Mouse (Mus musculus): ENCODE data around the gene Lurap1l.

Lurap1l gene

GRCm38 (mm10) chr4:80917812-80918211 lies 7.4 kb downstream of the Lurap1l start:
- no peak for DNase-seq (ENCODE audit: low spot score in 2 of 2)

GRCm38 (mm10) chr4:80918526-80919129 lies 8.2 kb downstream of the Lurap1l start:
- DNase-seq (ENCODE audit: low spot score in 2 of 2) = no peak

- DNase-seq (ENCODE audit: low spot score in 2 of 2) = no peak
These were observed 8.9 kb downstream of the Lurap1l start for GRCm38 (mm10) chr4:80919217-80919867.

GRCm38 (mm10) chr4:80921646-80922489 lies 11.4 kb downstream of the Lurap1l start:
- DNase-seq (ENCODE audit: low spot score in 2 of 2) = no peak

GRCm38 (mm10) chr4:80922654-80923053 lies 12.2 kb downstream of the Lurap1l start:
- DNase-seq (ENCODE audit: low spot score in 2 of 2) = no peak

- DNase-seq (ENCODE audit: low spot score in 2 of 2) = no peak
These were observed 14.4 kb downstream of the Lurap1l start for GRCm38 (mm10) chr4:80924815-80925214.

- no peak for DNase-seq (ENCODE audit: low spot score in 2 of 2)
These were observed 15.5 kb downstream of the Lurap1l start for GRCm38 (mm10) chr4:80925752-80926519.

GRCm38 (mm10) chr4:80934749-80935148 lies 24.3 kb downstream of the Lurap1l start:
- no peak for DNase-seq (ENCODE audit: low spot score in 2 of 2)

GRCm38 (mm10) chr4:80939115-80939514 lies 28.7 kb downstream of the Lurap1l start:
- DNase-seq (ENCODE audit: low spot score in 2 of 2) = no peak

GRCm38 (mm10) chr4:80940946-80941345 lies 30.5 kb downstream of the Lurap1l start:
- DNase-seq (ENCODE audit: low spot score in 2 of 2) = no peak

- DNase-seq (ENCODE audit: low spot score in 2 of 2) = no peak
These were observed 31.5 kb downstream of the Lurap1l start for GRCm38 (mm10) chr4:80941978-80942377.

GRCm38 (mm10) chr4:80944605-80945004 lies 34.2 kb downstream of the Lurap1l start:
- no peak for DNase-seq (ENCODE audit: low spot score in 2 of 2)

- no peak for DNase-seq (ENCODE audit: low spot score in 2 of 2)
These were observed 38.7 kb downstream of the Lurap1l start for GRCm38 (mm10) chr4:80949110-80949509.

GRCm38 (mm10) chr4:80949720-80950119 lies 39.3 kb downstream of the Lurap1l start:
- no peak for DNase-seq (ENCODE audit: low spot score in 2 of 2)

GRCm38 (mm10) chr4:80950280-80950781 lies 39.9 kb downstream of the Lurap1l start:
- DNase-seq (ENCODE audit: low spot score in 2 of 2) = no peak

GRCm38 (mm10) chr4:80952653-80953052 lies 42.2 kb downstream of the Lurap1l start:
- DNase-seq (ENCODE audit: low spot score in 2 of 2) = no peak

GRCm38 (mm10) chr4:80955942-80956341 lies 45.5 kb downstream of the Lurap1l start:
- DNase-seq (ENCODE audit: low spot score in 2 of 2) = no peak

- peak in 1 of 2 experiments; percentile 57 for DNase-seq (ENCODE audit: low spot score in 2 of 2)
These were observed 57.1 kb downstream of the Lurap1l start for GRCm38 (mm10) chr4:80967526-80967925.

GRCm38 (mm10) chr4:80971846-80972245 lies 61.4 kb downstream of the Lurap1l start:
- no peak for DNase-seq (ENCODE audit: low spot score in 2 of 2)

- no peak for DNase-seq (ENCODE audit: low spot score in 2 of 2)
These were observed 63.5 kb downstream of the Lurap1l start for GRCm38 (mm10) chr4:80973896-80974295.

- DNase-seq (ENCODE audit: low spot score in 2 of 2) = no peak
These were observed 80.4 kb downstream of the Lurap1l start for GRCm38 (mm10) chr4:80990819-80991218.

- no peak for DNase-seq (ENCODE audit: low spot score in 2 of 2)
These were observed 93.1 kb downstream of the Lurap1l start for GRCm38 (mm10) chr4:81003528-81003927.

All from urinary bladder, postnatal 4 days (tissue).